Mouse (Mus musculus): ENCODE measurements around the gene Lrrk1.

DNA sequence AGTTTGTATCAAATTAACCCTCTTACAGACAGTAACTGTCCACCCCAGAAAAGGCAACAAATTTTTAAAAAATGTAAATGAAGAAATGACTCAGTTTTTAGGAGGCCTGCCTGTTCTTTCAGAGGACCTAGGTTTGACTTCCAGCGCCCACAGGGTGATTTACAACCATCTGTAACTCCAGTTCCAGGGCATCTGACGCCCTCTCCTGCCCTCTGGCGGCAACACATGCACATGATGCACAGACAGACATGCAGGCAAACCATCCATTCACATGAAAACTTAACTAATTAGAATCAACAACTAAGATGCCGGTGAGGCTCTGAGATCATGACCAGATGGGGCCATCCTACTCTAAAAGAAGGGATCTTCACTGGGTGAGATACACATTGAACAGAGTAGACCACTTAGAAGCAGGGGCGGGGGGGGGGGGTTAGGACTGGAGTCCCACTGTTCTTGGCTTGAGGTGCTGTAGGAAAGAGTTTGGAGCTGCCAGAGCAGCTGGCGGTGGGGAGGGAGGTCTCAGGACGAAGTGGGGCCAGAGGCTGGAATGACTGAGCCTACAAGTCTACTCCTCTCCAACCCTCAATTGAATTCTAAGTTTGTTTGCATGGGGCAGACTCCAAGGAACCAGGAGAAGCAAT, 206.0 kb downstream of the Lrrk1 start:
- no peak for TF ChIP-seq CTCF (IDR thresholded peaks at IDR 0.05; ENCODE audit: insufficient read depth, low read depth, low read length)
- TF ChIP-seq POLR2A (IDR thresholded peaks at IDR 0.05; ENCODE audit: insufficient read depth, low read depth, low read length) = no peak
